Mouse (Mus musculus): ENCODE measurements at regions not wholly inside any gene's neighbourhood (a gene's known extent, or its start where the extent isn't known, plus 50 kb on each side); places are given as distances from the start of the nearest gene placed in this dataset.

- Histone ChIP-seq H3K9ac (ENCODE audit: low read depth, low read length) (no peak overlapping the region), H3K4me1 (replicated peaks; ENCODE audit: control insufficient read depth, insufficient read depth, low read length) (no peaks in the 10 kb centered on the region), H3K4me3 (ENCODE audit: low read depth, low read length) (no peak overlapping the region), H3K9me3 (ENCODE audit: control insufficient read depth, low read length) (no peaks in the 10 kb centered on the region), H3K4me2 (replicated peaks; ENCODE audit: low read depth, low read length) (no peak overlapping the region), H3K27me3 (ENCODE audit: control insufficient read depth, insufficient read depth, low read length) (no peaks in the 10 kb centered on the region), H3K36me3 (ENCODE audit: control insufficient read depth, insufficient read depth, low read length) (no peaks in the 10 kb centered on the region), H3K27ac (ENCODE audit: low read depth, low read length) (no peak overlapping the region)
- DNase-seq (ENCODE audit: low spot score) (no peak), ATAC-seq (ENCODE audit: low FRiP score) (no peak)
- 81% methylated on average over 5 of the region's 5 CpGs for WGBS
Observed at GRCm38 (mm10) chr11:63418042-63418776, 289.4 kb downstream of the Pmp22 start.

DNA sequence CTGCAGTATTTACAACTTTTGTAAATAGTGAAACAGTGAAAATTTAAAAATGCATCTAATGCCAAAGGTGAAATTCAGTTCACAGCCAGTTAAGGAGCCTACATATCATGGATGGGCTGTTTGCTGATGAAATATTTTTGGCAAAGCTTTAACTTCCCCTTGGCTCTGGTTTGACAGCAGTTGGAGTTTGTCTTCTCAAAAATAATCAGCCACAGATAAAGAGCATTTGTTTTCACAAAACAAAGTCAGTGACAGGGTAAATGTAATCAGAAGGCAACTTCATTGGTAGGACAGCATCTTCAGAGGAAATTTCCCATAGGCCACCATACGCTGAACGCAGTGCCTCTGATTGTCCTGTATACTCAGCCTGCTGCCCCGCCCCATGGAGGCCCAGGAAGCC lies 291.6 kb downstream of the Pmp22 start:
- no peaks in the 10 kb centered on the region for H3K27me3 ChIP-seq (ENCODE audit: control insufficient read depth, insufficient read depth, low read length)
- no peak overlapping the region for H3K4me2 ChIP-seq (replicated peaks; ENCODE audit: low read depth, low read length)
- 93% methylated on average over 3 of the region's 3 CpGs for WGBS
- ATAC-seq (ENCODE audit: low FRiP score) (no peak), DNase-seq (ENCODE audit: low spot score) (no peak)
- H3K9me3 ChIP-seq (ENCODE audit: control insufficient read depth, low read length), result no peaks in the 10 kb centered on the region
- H3K4me1 ChIP-seq (replicated peaks; ENCODE audit: control insufficient read depth, insufficient read depth, low read length), result no peaks in the 10 kb centered on the region
- H3K36me3 ChIP-seq (ENCODE audit: control insufficient read depth, insufficient read depth, low read length), result no peaks in the 10 kb centered on the region
- no peak overlapping the region for H3K4me3 ChIP-seq (ENCODE audit: low read depth, low read length)
- H3K27ac ChIP-seq (ENCODE audit: low read depth, low read length), result no peak overlapping the region
- no peak overlapping the region for H3K9ac ChIP-seq (ENCODE audit: low read depth, low read length)

DNA sequence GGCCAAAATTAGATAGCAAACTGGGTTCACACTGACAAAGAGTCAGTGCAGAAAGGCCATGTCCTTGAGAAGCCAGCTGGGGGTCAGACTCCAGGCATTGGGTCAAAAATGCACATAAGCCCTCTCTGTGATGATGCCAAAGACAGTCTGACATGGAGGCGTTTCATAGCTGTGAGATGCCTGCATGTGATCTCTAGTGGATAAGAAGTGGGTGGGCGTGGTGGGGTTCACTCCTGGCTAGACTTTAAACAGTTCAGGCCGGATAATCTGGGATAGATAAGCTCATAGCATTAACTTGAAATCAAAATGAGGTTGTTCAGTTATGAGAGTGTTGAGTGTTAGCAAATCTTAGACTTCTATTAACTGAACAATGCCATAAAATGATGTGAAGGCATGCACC lies 293.3 kb downstream of the Pmp22 start:
- Histone ChIP-seq H3K4me3 (ENCODE audit: low read depth, low read length) (no peak overlapping the region), H3K27me3 (ENCODE audit: control insufficient read depth, insufficient read depth, low read length) (no peaks in the 10 kb centered on the region), H3K9ac (ENCODE audit: low read depth, low read length) (no peak overlapping the region), H3K9me3 (ENCODE audit: control insufficient read depth, low read length) (no peaks in the 10 kb centered on the region), H3K4me1 (replicated peaks; ENCODE audit: control insufficient read depth, insufficient read depth, low read length) (0 out of 2 replicates have a peak, but pooled peaks cover 2% of the 10 kb centered on the region), H3K36me3 (ENCODE audit: control insufficient read depth, insufficient read depth, low read length) (no peaks in the 10 kb centered on the region), H3K4me2 (replicated peaks; ENCODE audit: low read depth, low read length) (no peak overlapping the region), H3K27ac (ENCODE audit: low read depth, low read length) (no peak overlapping the region)
- WGBS, result 82% methylated on average over 3 of the region's 3 CpGs
- DNase-seq (ENCODE audit: low spot score), result no peak
- no peak for ATAC-seq (ENCODE audit: low FRiP score)

- Histone ChIP-seq H3K4me2 (replicated peaks; ENCODE audit: low read depth, low read length) (no peak overlapping the region), H3K27ac (ENCODE audit: low read depth, low read length) (no peak overlapping the region), H3K36me3 (ENCODE audit: control insufficient read depth, insufficient read depth, low read length) (no peaks in the 10 kb centered on the region), H3K4me3 (ENCODE audit: low read depth, low read length) (no peak overlapping the region), H3K27me3 (ENCODE audit: control insufficient read depth, insufficient read depth, low read length) (no peaks in the 10 kb centered on the region), H3K9me3 (ENCODE audit: control insufficient read depth, low read length) (no peaks in the 10 kb centered on the region), H3K4me1 (replicated peaks; ENCODE audit: control insufficient read depth, insufficient read depth, low read length) (0 out of 2 replicates have a peak, but pooled peaks cover 2% of the 10 kb centered on the region), H3K9ac (ENCODE audit: low read depth, low read length) (no peak overlapping the region)
- DNase-seq (ENCODE audit: low spot score) (no peak), ATAC-seq (ENCODE audit: low FRiP score) (no peak)
- 64% methylated on average over 3 of the region's 3 CpGs for WGBS
Observed at GRCm38 (mm10) chr11:63424319-63424718, 295.5 kb downstream of the Pmp22 start.

DNA sequence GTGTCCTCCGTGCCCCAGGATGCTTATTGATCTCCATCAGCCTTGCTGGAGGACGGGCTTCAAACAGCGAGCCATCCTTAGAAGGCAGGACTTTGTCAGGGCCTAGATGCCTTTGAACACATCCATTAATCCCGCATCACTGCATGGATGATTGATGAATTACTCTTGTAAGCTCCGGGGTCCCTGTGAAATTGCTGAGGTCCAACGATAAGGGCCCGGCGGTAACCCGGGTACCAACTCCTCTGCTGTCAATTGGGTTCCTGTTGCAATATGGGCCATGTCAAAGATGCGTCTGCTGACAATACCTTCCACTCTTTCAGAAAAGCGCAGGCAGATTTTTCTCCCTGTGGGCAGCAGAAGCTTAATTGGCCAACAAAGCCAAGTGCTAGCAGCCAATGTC lies 297.0 kb downstream of the Pmp22 start:
- H3K9me3 ChIP-seq (ENCODE audit: control insufficient read depth, low read length), result no peaks in the 10 kb centered on the region
- H3K4me3 ChIP-seq (ENCODE audit: low read depth, low read length), result no peak overlapping the region
- peak; percentile 54 for DNase-seq (ENCODE audit: low spot score)
- 0 out of 2 replicates have a peak, but pooled peaks have one; percentile 30 for ATAC-seq (ENCODE audit: low FRiP score)
- H3K4me1 ChIP-seq (replicated peaks; ENCODE audit: control insufficient read depth, insufficient read depth, low read length), result 0 out of 2 replicates have a peak, but pooled peaks cover 2% of the 10 kb centered on the region
- H3K27ac ChIP-seq (ENCODE audit: low read depth, low read length), result no peak overlapping the region
- H3K36me3 ChIP-seq (ENCODE audit: control insufficient read depth, insufficient read depth, low read length), result no peaks in the 10 kb centered on the region
- no peak overlapping the region for H3K9ac ChIP-seq (ENCODE audit: low read depth, low read length)
- no peaks in the 10 kb centered on the region for H3K27me3 ChIP-seq (ENCODE audit: control insufficient read depth, insufficient read depth, low read length)
- no peak overlapping the region for H3K4me2 ChIP-seq (replicated peaks; ENCODE audit: low read depth, low read length)
- WGBS, result 21% methylated on average over 11 of the region's 11 CpGs

GRCm38 (mm10) chr11:63453786-63454185 lies 325.0 kb downstream of the Pmp22 start:
- Histone ChIP-seq H3K27me3 (ENCODE audit: control insufficient read depth, insufficient read depth, low read length) (no peaks in the 10 kb centered on the region), H3K4me2 (replicated peaks; ENCODE audit: low read depth, low read length) (no peak overlapping the region), H3K4me1 (replicated peaks; ENCODE audit: control insufficient read depth, insufficient read depth, low read length) (peaks cover 8% of the 10 kb centered on the region; the same call in 1 of the 2 replicates), H3K36me3 (ENCODE audit: control insufficient read depth, insufficient read depth, low read length) (no peaks in the 10 kb centered on the region), H3K27ac (ENCODE audit: low read depth, low read length) (no peak overlapping the region), H3K4me3 (ENCODE audit: low read depth, low read length) (no peak overlapping the region), H3K9me3 (ENCODE audit: control insufficient read depth, low read length) (peaks cover 4% of the 10 kb centered on the region), H3K9ac (ENCODE audit: low read depth, low read length) (no peak overlapping the region)
- WGBS, result 26% methylated on average over 5 of the region's 5 CpGs
- DNase-seq (ENCODE audit: low spot score) (peak; percentile 10), ATAC-seq (ENCODE audit: low FRiP score) (no peak)

DNA sequence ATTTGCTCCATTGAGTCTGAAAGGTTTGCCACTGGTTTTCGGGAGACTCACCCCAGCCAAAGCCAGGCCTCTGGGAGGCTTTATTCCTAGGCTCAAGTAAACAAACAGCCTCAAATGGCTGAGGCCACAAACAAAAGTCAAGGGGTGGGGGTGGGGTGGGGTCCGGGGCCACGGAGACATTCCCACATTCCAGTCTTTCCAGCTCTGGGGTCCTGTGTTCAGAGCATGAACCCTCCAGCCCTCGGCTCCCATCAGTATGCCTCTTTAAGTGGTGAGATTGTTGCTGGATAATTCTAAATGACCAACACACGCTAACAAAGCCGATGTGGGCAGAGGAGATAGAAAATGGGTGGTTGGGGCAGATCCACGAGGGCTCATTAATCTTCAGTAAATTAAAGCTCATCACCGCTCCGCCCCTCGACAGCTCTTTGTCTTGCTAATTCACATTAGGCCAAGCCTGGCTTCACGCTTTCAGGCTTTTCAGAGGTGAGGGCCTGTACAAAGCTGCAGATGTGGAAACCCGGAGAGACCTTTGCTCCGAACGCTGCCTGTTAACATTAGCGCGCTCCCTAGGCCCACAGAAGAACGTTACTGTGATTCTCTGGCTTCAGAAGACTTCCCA lies 326.2 kb downstream of the Pmp22 start:
- H3K27me3 ChIP-seq (ENCODE audit: control insufficient read depth, insufficient read depth, low read length), result no peaks in the 10 kb centered on the region
- WGBS, result 10% methylated on average over 17 of the region's 17 CpGs
- no peak overlapping the region for H3K9ac ChIP-seq (ENCODE audit: low read depth, low read length)
- H3K36me3 ChIP-seq (ENCODE audit: control insufficient read depth, insufficient read depth, low read length), result no peaks in the 10 kb centered on the region
- no peak overlapping the region for H3K4me2 ChIP-seq (replicated peaks; ENCODE audit: low read depth, low read length)
- no peak overlapping the region for H3K4me3 ChIP-seq (ENCODE audit: low read depth, low read length)
- peak overlapping the region; percentile 66 for H3K27ac ChIP-seq (ENCODE audit: low read depth, low read length)
- DNase-seq (ENCODE audit: low spot score) (peak; percentile 81), ATAC-seq (ENCODE audit: low FRiP score) (peak; percentile 83)
- H3K9me3 ChIP-seq (ENCODE audit: control insufficient read depth, low read length), result peaks cover 4% of the 10 kb centered on the region
- peaks cover 8% of the 10 kb centered on the region; the same call in 1 of the 2 replicates for H3K4me1 ChIP-seq (replicated peaks; ENCODE audit: control insufficient read depth, insufficient read depth, low read length)

DNA sequence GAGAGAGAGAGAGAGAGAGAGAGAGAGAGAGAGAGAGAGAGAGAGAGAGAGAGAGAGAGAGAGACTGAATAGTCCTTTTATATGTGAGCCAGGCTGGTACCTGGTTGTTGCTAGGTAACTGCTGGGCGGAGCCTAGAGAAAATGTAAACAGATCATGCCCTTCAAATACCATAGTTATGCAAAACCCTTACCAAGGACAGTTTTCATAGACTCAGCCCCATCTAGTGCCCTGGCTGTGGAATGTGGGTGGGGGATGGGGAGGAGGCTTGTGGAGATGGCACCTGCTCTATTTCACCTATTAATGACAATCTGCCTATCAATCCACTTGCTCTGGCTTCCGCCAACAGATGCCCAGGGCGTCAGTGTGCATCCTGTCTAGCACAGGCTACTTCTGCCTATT lies 327.6 kb downstream of the Pmp22 start:
- Histone ChIP-seq H3K36me3 (ENCODE audit: control insufficient read depth, insufficient read depth, low read length) (no peaks in the 10 kb centered on the region), H3K9me3 (ENCODE audit: control insufficient read depth, low read length) (peaks cover 4% of the 10 kb centered on the region), H3K9ac (ENCODE audit: low read depth, low read length) (no peak overlapping the region), H3K4me2 (replicated peaks; ENCODE audit: low read depth, low read length) (no peak overlapping the region), H3K27ac (ENCODE audit: low read depth, low read length) (no peak overlapping the region), H3K4me1 (replicated peaks; ENCODE audit: control insufficient read depth, insufficient read depth, low read length) (peaks cover 8% of the 10 kb centered on the region; the same call in 1 of the 2 replicates), H3K4me3 (ENCODE audit: low read depth, low read length) (no peak overlapping the region), H3K27me3 (ENCODE audit: control insufficient read depth, insufficient read depth, low read length) (no peaks in the 10 kb centered on the region)
- peak; percentile 17 for DNase-seq (ENCODE audit: low spot score)
- no peak for ATAC-seq (ENCODE audit: low FRiP score)
- 60% methylated on average over 3 of the region's 3 CpGs for WGBS

DNA sequence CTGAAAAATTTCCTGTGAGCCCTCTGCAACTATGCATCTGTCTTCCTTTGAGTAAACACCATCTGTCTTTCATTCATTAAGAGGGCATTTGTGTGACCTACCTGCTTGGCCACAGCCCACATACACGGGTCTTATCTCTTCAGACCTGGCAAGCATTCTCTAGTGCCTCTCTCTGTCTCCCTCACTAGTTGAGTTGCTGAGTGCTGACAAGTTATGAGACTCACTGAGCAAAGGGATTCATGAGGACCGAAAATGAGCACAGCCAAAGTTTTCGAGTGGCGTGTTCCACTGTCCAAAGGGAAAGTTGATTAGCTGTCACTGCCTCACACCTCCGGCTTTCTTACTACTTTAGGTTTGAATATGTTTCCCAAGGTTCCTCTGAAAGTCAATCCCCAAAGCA lies 328.5 kb downstream of the Pmp22 start:
- H3K4me1 ChIP-seq (replicated peaks; ENCODE audit: control insufficient read depth, insufficient read depth, low read length), result peaks cover 8% of the 10 kb centered on the region; the same call in 1 of the 2 replicates
- H3K9ac ChIP-seq (ENCODE audit: low read depth, low read length), result no peak overlapping the region
- no peaks in the 10 kb centered on the region for H3K36me3 ChIP-seq (ENCODE audit: control insufficient read depth, insufficient read depth, low read length)
- H3K27ac ChIP-seq (ENCODE audit: low read depth, low read length), result no peak overlapping the region
- H3K4me2 ChIP-seq (replicated peaks; ENCODE audit: low read depth, low read length), result no peak overlapping the region
- 83% methylated on average over 5 of the region's 5 CpGs for WGBS
- no peak for ATAC-seq (ENCODE audit: low FRiP score)
- DNase-seq (ENCODE audit: low spot score), result no peak
- no peaks in the 10 kb centered on the region for H3K9me3 ChIP-seq (ENCODE audit: control insufficient read depth, low read length)
- H3K27me3 ChIP-seq (ENCODE audit: control insufficient read depth, insufficient read depth, low read length), result no peaks in the 10 kb centered on the region
- H3K4me3 ChIP-seq (ENCODE audit: low read depth, low read length), result no peak overlapping the region
